Mouse (Mus musculus): Measurements from ENCODE around the gene Plekha8.

- TF ChIP-seq CTCF (IDR thresholded peaks at IDR 0.05; ENCODE audit: low read depth, low read length): no peak
- TF ChIP-seq POLR2A (IDR thresholded peaks at IDR 0.05; ENCODE audit: borderline replicate concordance, low read depth, low read length): no peak
These were observed 29.0 kb upstream of the Plekha8 start, which contains the start of gene Scrn1 for GRCm38 (mm10) chr6:54565665-54566545.
